Mouse (Mus musculus): ENCODE measurements around the gene Sel1l3.

Gene Sel1l3

GRCm38 (mm10) chr5:53213711-53214352 lies at the start of gene Sel1l3:
Gene Sel1l3 (minus strand): TSS chr5:53213927.
- peak; percentile 21 to 60 for DNase-seq (ENCODE audit: inconsistent age in 2 of 2, low spot score in 1 of 2)

- no peak for DNase-seq (ENCODE audit: inconsistent age in 2 of 2, low spot score in 1 of 2)
These were observed 48.3 kb upstream of the Sel1l3 start for GRCm38 (mm10) chr5:53261999-53262398.

- no peak for DNase-seq (ENCODE audit: inconsistent age in 2 of 2, low spot score in 1 of 2)
These were observed 46.2 kb upstream of the Sel1l3 start for GRCm38 (mm10) chr5:53259894-53260293.

GRCm38 (mm10) chr5:53258038-53258786 lies 44.5 kb upstream of the Sel1l3 start:
- peak; percentile 35 to 75 for DNase-seq (ENCODE audit: inconsistent age in 2 of 2, low spot score in 1 of 2)

GRCm38 (mm10) chr5:53254821-53255220 lies 41.1 kb upstream of the Sel1l3 start:
- DNase-seq (ENCODE audit: inconsistent age in 2 of 2, low spot score in 1 of 2), result no peak

- no peak for DNase-seq (ENCODE audit: inconsistent age in 2 of 2, low spot score in 1 of 2)
These were observed 40.4 kb upstream of the Sel1l3 start for GRCm38 (mm10) chr5:53254154-53254553.

- DNase-seq (ENCODE audit: inconsistent age in 2 of 2, low spot score in 1 of 2), result no peak
These were observed 35.8 kb upstream of the Sel1l3 start for GRCm38 (mm10) chr5:53249431-53250061.

- no peak for DNase-seq (ENCODE audit: inconsistent age in 2 of 2, low spot score in 1 of 2)
These were observed 34.8 kb upstream of the Sel1l3 start for GRCm38 (mm10) chr5:53248499-53248898.

GRCm38 (mm10) chr5:53243933-53244332 lies 30.2 kb upstream of the Sel1l3 start:
- no peak for DNase-seq (ENCODE audit: inconsistent age in 2 of 2, low spot score in 1 of 2)

GRCm38 (mm10) chr5:53242865-53243499 lies 29.3 kb upstream of the Sel1l3 start:
- DNase-seq (ENCODE audit: inconsistent age in 2 of 2, low spot score in 1 of 2), result no peak

GRCm38 (mm10) chr5:53241963-53242362 lies 28.2 kb upstream of the Sel1l3 start:
- DNase-seq (ENCODE audit: inconsistent age in 2 of 2, low spot score in 1 of 2), result peak in 1 of 2 experiments; percentile 48

- DNase-seq (ENCODE audit: inconsistent age in 2 of 2, low spot score in 1 of 2), result no peak
These were observed 27.4 kb upstream of the Sel1l3 start for GRCm38 (mm10) chr5:53241109-53241508.

- DNase-seq (ENCODE audit: inconsistent age in 2 of 2, low spot score in 1 of 2), result no peak
These were observed 26.2 kb upstream of the Sel1l3 start for GRCm38 (mm10) chr5:53239831-53240440.

GRCm38 (mm10) chr5:53239189-53239588 lies 25.5 kb upstream of the Sel1l3 start:
- DNase-seq (ENCODE audit: inconsistent age in 2 of 2, low spot score in 1 of 2), result no peak

GRCm38 (mm10) chr5:53238761-53239160 lies 25.0 kb upstream of the Sel1l3 start:
- DNase-seq (ENCODE audit: inconsistent age in 2 of 2, low spot score in 1 of 2), result no peak

GRCm38 (mm10) chr5:53236749-53237148 lies 23.0 kb upstream of the Sel1l3 start:
- no peak for DNase-seq (ENCODE audit: inconsistent age in 2 of 2, low spot score in 1 of 2)

GRCm38 (mm10) chr5:53236136-53236535 lies 22.4 kb upstream of the Sel1l3 start:
- DNase-seq (ENCODE audit: inconsistent age in 2 of 2, low spot score in 1 of 2), result peak; percentile 53 to 71

GRCm38 (mm10) chr5:53235551-53235950 lies 21.8 kb upstream of the Sel1l3 start:
- DNase-seq (ENCODE audit: inconsistent age in 2 of 2, low spot score in 1 of 2), result no peak

- no peak for DNase-seq (ENCODE audit: inconsistent age in 2 of 2, low spot score in 1 of 2)
These were observed 16.8 kb upstream of the Sel1l3 start for GRCm38 (mm10) chr5:53230560-53230959.

GRCm38 (mm10) chr5:53225434-53225833 lies 11.7 kb upstream of the Sel1l3 start:
- no peak for DNase-seq (ENCODE audit: inconsistent age in 2 of 2, low spot score in 1 of 2)

- no peak for DNase-seq (ENCODE audit: inconsistent age in 2 of 2, low spot score in 1 of 2)
These were observed 1.1 kb upstream of the Sel1l3 start for GRCm38 (mm10) chr5:53214801-53215200.

Data from adrenal gland, adult (tissue).